Mouse (Mus musculus) liver, embryonic 14.5 days (tissue): ENCODE measurements at regions not wholly inside any gene's neighbourhood (a gene's known extent, or its start where the extent isn't known, plus 50 kb on each side); places are given as distances from the start of the nearest gene placed in this dataset.

ENCODE experiments used
- CTCF ChIP-seq: IDR thresholded peaks from 2 replicates; pipeline ENCODE4 v1.5.1; 2016; ENCODE audit warnings: antibody characterized with exemption, low read depth, control low read depth
- EP300 ChIP-seq: IDR thresholded peaks from 2 replicates; pipeline ENCODE4 v1.6.1; 2016; ENCODE audit warnings: antibody characterized with exemption, low read depth

- TF ChIP-seq CTCF (no peak), EP300 (no peak)
Measured at GRCm38 (mm10) chr13:52726525-52726924, 143.6 kb downstream of the Syk start.
